Mouse (Mus musculus) mature B cell (primary cell): ENCODE data around the gene Zmynd11.

Experiments used
- in situ Hi-C: fragments of 300-500 bp; cut with MboI; formaldehyde crosslinking; loops from 2 replicates; pipeline ENCODE4 v1.14.3; 2019

Gene Zmynd11

DNA sequence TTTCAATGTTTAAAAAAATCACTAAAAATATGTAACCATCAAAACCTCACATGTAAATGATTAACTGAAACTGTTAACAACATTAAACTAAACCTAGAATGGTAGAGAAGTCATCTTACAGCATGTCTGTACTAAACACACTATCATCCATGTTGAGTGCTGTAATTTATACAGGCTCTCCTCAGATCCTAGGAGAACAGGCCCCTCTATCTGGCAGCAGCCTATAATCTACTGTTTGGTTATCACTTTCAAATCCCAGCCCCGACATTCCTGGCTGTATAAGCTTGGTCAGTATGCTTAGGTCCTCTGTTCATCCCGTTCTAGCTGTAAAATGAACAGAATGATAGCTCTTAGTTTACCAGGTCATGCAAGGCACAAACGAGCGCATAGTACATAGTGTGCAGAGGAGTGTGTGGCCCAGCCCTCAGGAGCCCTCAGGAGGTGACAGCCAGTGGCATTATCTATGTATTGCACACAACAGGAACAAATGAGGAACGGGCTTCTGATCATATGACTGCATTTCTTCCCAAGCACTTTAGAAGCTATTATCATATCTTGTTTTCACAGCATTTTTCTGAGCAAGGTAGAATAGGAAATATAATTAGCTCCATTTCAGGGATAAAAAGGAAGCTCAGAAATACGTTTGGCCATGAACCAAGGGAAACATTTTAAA lies 51.5 kb downstream of the Zmynd11 start:
- in situ Hi-C loops, result no loop called here

DNA sequence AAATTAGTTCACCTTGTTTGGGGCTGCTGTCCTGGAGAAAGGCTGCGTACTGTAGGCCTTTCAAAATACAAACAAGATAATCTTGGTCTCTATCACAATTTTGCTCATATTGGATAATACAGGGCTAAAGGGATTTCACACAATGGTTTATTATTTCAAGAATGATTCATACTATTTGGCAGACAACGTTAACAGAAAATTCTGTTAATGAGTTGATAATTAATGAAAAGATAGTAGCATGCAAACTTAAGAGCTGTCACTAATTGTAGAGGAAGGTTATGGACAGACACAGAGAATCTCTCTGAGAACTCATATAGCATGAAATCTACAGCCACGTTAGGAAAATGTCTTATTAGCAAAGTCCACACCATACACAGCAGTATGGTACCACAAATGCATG lies 52.2 kb downstream of the Zmynd11 start:
- in situ Hi-C loops, result no loop called here

DNA sequence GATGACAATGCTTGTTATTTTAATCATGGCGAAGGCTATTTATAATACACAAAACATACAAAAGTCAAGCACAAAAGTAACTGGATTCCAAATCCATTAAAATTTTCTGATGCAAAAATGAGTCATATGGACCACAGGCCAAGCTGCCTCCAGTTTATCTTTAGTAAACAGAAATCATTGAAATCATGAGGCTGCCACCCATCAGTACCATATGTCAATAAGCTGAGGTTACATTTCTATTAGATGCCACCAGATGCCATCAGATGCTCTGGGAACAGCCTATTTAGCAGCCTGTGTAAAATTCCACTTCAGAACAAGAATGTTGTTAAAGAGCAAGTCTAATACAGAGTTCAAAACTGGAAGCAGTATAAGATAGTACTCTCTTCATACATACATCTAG lies 52.7 kb downstream of the Zmynd11 start:
- in situ Hi-C loops, result no loop called here

GRCm38 (mm10) chr13:9708433-9709240 lies 56.5 kb downstream of the Zmynd11 start:
- in situ Hi-C loops, result no loop called here

GRCm38 (mm10) chr13:9706720-9707119 lies 58.4 kb downstream of the Zmynd11 start:
- in situ Hi-C loops, result no loop called here

DNA sequence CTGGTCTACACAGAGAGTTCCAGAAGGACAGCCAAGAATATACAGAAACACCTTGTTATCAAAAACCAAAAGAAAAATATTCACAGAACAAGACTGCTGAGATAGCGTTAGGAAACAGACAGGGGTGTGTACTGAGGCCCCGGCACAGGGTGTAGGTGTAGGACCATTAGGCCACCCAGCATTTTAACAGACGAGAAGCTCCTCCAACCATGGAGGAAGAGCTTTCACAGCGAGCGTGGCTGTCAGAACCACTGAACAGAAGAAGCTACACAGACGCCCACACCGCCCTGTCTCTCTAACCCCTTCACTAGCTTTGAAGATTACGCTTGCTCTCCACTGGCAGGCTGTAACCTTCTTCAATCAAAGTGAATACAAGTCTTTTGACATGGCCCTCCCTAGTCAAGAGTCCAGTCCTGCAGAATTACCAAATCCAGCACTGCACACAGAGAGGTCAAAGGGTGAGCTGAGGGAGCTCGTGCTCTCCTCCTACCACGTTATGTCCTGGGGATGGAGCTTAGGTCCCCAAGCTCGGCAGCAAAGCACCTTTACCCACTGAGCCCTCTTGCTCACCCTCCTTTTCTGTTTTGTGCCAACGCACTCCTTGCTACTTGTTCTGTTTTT lies 62.4 kb downstream of the Zmynd11 start:
- in situ Hi-C loops, result no loop called here

DNA sequence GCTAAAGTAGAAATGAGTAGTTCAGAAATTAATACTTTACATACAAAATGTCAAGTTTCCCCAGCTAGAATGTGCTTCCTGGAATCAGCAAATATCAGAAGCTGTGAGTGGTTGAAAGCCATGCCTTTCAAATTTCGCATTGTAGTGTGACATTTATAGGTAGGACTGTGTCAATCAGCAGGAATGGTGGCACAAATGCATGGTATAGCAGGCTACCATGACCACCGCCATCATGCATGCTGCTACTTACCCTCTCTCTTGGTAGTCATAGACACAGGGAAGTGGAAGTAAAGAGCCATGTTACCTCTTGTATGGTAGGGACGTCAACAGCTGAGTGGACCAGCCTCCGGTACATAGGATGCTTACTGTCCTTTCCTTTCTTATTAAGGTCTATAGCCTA lies 67.8 kb downstream of the Zmynd11 start:
- in situ Hi-C loops, result no loop called here

- in situ Hi-C loops, result no loop called here
Observed at GRCm38 (mm10) chr13:9695809-9696208, 69.3 kb downstream of the Zmynd11 start.

GRCm38 (mm10) chr13:9695403-9695802 lies 69.7 kb downstream of the Zmynd11 start:
- in situ Hi-C loops, result no loop called here

DNA sequence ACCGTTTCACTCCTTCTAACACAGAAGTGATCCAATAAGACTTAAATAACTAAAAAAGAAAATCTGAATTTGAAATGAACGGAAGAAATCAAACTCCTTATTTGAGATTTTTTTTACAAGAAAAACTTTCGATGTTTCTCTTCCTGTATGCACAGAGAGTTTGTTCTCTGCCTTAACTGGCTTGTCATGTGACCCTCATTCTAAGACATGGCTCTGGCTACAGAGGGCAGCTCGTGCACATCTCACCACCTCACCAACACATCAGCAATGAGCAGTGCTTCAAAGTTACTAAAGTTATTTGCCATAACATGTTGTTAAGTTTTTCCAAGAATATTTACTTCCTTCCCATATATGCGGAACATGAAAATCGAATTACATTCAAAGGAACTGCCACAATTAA lies 70.5 kb downstream of the Zmynd11 start:
- in situ Hi-C loops, result no loop called here

- in situ Hi-C loops, result no loop called here
Observed at GRCm38 (mm10) chr13:9692876-9693275, 72.3 kb downstream of the Zmynd11 start.

DNA sequence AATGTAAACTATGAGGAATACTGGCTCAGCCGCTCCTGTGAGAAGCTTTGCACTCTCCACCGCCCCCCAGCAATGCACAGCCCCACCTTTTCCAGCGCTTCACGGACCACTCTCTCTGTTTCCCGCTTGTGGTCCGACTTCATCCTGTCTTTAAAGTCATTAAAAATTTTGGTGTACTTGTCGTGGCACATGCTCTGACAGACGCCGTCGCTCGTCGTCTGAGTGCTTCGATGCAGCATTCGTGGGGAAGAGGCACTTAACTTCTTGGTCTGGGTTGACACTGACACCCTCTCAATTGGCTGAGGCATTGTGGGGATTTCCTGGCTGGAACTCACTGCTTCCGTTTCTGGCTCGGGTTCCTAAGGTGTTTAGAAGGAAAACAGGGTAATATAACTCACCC lies 75.8 kb downstream of the Zmynd11 start:
- in situ Hi-C loops, result no loop called here

DNA sequence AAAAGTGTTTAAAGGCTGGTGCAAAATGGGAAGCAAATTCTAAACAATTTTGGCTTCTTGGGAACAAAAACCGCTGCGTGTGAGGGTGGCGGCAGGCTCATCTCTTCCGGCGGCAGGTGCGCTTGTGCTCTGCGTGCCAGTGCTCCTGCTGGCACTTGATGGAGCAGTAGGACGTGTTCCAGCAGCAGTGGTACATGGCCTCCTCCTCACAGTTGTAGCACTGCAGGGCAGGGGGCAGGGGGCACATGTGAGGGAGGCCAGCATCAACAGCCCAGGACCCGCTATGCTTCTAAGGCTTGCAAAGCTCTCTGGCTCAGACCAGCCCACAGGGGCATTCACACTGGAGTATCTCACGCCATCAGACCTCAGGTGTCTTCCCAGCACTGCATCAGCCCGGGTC lies 78.4 kb downstream of the Zmynd11 start:
- in situ Hi-C loops, result no loop called here

GRCm38 (mm10) chr13:9686261-9686660 lies 78.9 kb downstream of the Zmynd11 start:
- in situ Hi-C loops, result no loop called here

- in situ Hi-C loops, result no loop called here
Observed at GRCm38 (mm10) chr13:9684153-9684923, 80.8 kb downstream of the Zmynd11 start.

GRCm38 (mm10) chr13:9683280-9683679 lies 81.8 kb downstream of the Zmynd11 start:
- in situ Hi-C loops, result no loop called here

DNA sequence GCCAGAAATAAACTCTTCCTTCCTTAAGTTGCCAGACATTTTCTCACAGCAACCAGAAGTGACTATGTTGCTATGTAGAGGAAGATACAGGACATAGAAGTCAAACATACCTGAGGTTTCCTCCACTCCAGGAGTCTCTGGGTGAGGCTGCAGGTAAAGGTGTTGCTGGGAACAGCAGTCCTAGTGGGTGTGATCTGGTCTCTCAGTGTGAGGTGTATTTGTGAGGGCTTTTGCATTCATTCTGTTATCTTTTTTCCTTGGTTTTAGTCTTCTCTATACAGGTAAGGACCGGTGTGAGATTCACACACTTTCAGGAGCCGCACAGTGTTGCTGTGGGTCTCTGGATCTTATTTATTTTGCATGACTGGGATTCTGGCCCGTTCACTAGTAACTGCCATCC lies 83.6 kb downstream of the Zmynd11 start:
- in situ Hi-C loops, result no loop called here

- in situ Hi-C loops, result no loop called here
Observed at GRCm38 (mm10) chr13:9674126-9674525, 91.0 kb downstream of the Zmynd11 start.

DNA sequence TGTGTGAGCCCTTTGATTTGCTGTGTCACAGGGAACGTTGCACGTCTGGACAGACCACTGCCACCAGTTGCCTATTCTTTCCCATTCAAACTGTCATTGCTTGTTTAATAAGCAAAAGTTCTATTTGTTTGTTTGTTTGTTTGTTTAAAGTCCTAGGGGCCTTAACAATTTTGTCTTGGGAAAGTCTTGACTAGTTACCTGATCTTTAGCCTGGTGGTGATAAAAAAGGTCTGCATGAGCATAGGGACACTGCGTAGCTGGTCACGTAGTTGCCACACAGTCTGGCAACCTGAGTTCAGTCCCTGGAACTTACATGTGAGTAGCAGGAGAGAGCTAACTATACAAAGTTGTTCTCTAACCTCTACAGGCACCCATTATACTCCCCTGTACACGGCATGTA lies 95.9 kb downstream of the Zmynd11 start:
- in situ Hi-C loops, result no loop called here

- in situ Hi-C loops, result no loop called here
Observed at GRCm38 (mm10) chr13:9667954-9668496, 97.1 kb downstream of the Zmynd11 start.

DNA sequence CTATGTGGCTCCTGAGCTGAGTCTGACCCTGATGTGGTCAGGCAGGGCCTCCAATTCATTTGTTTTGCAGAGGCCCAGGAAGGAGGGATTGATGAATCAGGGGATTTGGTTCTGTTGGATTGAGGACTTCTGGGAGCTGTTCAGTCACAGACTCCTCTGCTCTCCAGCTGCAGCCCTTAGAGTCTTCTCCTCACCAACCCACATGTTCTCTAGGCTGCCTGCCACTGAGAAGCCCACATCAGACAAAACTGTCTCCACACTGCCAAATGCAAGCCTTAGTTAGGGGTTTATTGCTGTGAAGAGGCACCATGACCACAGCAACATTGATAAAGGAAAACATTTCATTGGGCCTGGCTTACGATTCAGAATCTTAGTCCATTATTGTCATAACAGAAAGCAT lies 101.5 kb downstream of the Zmynd11 start:
- in situ Hi-C loops, result no loop called here

- in situ Hi-C loops, result no loop called here
Observed at GRCm38 (mm10) chr13:9660711-9661110, 104.4 kb downstream of the Zmynd11 start.
